Mouse (Mus musculus): ENCODE results near the gene Klrg2.

DNA sequence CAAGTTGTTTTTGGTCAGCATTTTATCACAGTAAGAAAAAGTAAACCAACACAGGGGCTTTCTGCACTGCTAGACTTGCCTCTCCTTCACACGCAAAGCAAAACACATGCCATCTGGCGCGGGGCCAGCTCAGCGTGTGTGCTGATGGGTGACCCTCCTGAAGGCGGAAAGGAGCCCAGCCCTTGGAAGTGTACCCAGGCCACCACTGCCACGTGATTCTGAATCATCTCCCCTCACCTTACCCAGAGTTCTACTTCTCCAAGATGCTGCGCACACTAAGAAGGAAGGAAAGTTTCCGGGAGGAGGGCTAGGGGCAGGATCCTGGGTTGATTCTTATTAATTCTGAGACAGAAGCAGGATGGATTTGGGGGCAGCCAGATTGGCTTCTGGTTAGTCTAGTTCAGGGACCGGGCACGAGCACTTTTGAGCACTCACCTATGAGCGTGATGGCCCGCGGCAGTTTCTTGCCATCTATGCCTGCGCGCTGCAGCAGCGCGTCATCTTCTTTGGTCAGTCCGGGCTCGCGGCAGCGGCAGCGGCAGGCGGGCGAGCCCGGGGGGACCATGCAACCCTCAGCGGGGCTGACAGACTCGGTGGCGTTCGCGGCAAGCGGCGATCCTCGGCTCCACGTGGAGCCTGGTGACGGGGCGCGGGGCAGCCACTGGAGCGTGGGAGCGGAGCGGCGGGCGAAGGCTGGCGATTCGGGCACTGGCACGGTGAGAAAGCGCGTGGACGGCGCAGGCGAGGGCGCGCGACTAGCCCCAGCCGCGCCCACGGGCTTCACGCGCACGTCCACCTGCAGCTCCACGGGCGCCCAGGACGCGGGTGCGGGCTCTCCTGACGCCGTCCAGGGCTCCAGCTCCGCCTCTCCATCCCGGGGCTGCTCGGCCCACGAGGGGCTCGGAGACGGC, 846 bp downstream of the Klrg2 start:
- TF ChIP-seq CTCF (IDR thresholded peaks at IDR 0.05; ENCODE audit: low read depth) (no peak), EP300 (IDR thresholded peaks at IDR 0.05; ENCODE audit: low read depth) (no peak)

Data from liver, embryonic 14.5 days (tissue).